ENCODE assay signal across 20 mouse cellular contexts in the genomic region with DNA sequence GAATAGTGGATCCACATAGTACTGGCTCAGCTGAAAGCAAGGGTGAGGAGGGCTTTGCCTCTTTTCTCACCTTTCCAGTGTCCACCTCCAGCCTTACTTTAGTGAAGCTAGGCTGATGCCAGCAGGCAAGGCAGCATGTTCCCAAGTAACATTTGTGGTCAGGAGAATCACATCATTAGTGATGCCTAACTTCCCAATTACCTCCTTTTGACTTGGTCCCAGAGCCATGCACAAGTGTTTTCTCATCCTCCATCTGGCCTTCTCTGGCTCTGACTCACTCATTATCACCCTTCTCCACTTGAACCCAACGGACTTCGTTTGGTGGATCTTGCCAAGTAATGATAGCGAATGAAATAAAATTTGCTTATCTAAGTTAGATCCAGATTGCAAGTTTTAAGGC.
DNase-seq lines count a peak whose midpoint lies in the region; ATAC-seq and TF ChIP-seq lines count a peak whose summit lies in the region.
"Had no signal": no experiment of that assay in that cellular context is flagged by ENCODE, and none has a peak within 500 bp of the region (broad histone marks: within the 10 kb centered on the region; RNA-seq: fewer than 3 reads in every experiment).

No protein-coding gene starts in this region.

- no peak overlapping the region for H3K4me2 ChIP-seq in forebrain, embryonic 15.5 days (replicated peaks)
- H3K4me2 ChIP-seq in forebrain, embryonic 12.5 days: no peak overlapping the region
- H3K4me2 ChIP-seq in heart, embryonic 13.5 days: no peak overlapping the region
- H3K4me2 ChIP-seq in heart, embryonic 11.5 days: no peak overlapping the region
- H3K4me2 ChIP-seq in midbrain, postnatal 0 days (ENCODE audit: low read depth, low read length, poor library complexity, severe bottlenecking): no peak overlapping the region
- no peak overlapping the region for H3K4me2 ChIP-seq in midbrain, embryonic 14.5 days (ENCODE audit: low read length)
- H3K4me2 ChIP-seq: limb, embryonic 12.5 days; liver, embryonic 12.5 days; midbrain, embryonic 11.5 days; neural tube, embryonic 13.5 days had no signal

- H3K36me3 ChIP-seq in forebrain, embryonic 15.5 days: no peaks in the 10 kb centered on the region
- H3K36me3 ChIP-seq in forebrain, embryonic 12.5 days (replicated peaks): no peaks in the 10 kb centered on the region
- peaks cover 4% of the 10 kb centered on the region; the same call in 1 of the 2 replicates for H3K36me3 ChIP-seq in heart, embryonic 13.5 days
- no peaks in the 10 kb centered on the region for H3K36me3 ChIP-seq in heart, embryonic 11.5 days (ENCODE audit: control insufficient read depth, insufficient read depth, low read length)
- no peaks in the 10 kb centered on the region for H3K36me3 ChIP-seq in midbrain, postnatal 0 days (ENCODE audit: insufficient read depth, low read length)
- H3K36me3 ChIP-seq in midbrain, embryonic 14.5 days (ENCODE audit: control insufficient read depth, insufficient read depth, low read length): no peaks in the 10 kb centered on the region
- H3K36me3 ChIP-seq: embryonic facial prominence, embryonic 10.5 days; limb, embryonic 12.5 days; liver, embryonic 12.5 days; neural tube, embryonic 13.5 days had no signal

- H3K9ac ChIP-seq in forebrain, embryonic 15.5 days (replicated peaks): no peak overlapping the region
- H3K9ac ChIP-seq in forebrain, embryonic 12.5 days: no peak overlapping the region
- no peak overlapping the region for H3K9ac ChIP-seq in heart, embryonic 13.5 days
- H3K9ac ChIP-seq in heart, embryonic 11.5 days (ENCODE audit: low read depth, low read length): no peak overlapping the region
- no peak overlapping the region for H3K9ac ChIP-seq in midbrain, postnatal 0 days (replicated peaks; ENCODE audit: low read length, poor library complexity, severe bottlenecking)
- no peak overlapping the region for H3K9ac ChIP-seq in midbrain, embryonic 14.5 days (replicated peaks; ENCODE audit: low read length)
- H3K9ac ChIP-seq: limb, embryonic 12.5 days; liver, embryonic 12.5 days; neural tube, embryonic 13.5 days had no signal

- no peak for TF ChIP-seq CTCF in midbrain, postnatal 0 days (IDR thresholded peaks at IDR 0.05)

- H3K4me1 ChIP-seq in forebrain, embryonic 15.5 days: no peaks in the 10 kb centered on the region
- H3K4me1 ChIP-seq in forebrain, embryonic 12.5 days: no peaks in the 10 kb centered on the region
- peaks cover 76% of the 10 kb centered on the region for H3K4me1 ChIP-seq in heart, embryonic 13.5 days
- H3K4me1 ChIP-seq in heart, embryonic 11.5 days (ENCODE audit: control insufficient read depth, insufficient read depth, low read length): peaks cover 36% of the 10 kb centered on the region
- H3K4me1 ChIP-seq in midbrain, postnatal 0 days (ENCODE audit: insufficient read depth, low read length): no peaks in the 10 kb centered on the region
- H3K4me1 ChIP-seq in midbrain, embryonic 14.5 days (ENCODE audit: control insufficient read depth, insufficient read depth, low read length): no peaks in the 10 kb centered on the region
- H3K4me1 ChIP-seq: limb, embryonic 12.5 days; liver, embryonic 12.5 days; neural tube, embryonic 13.5 days had no signal

- no peaks in the 10 kb centered on the region for H3K9me3 ChIP-seq in forebrain, embryonic 15.5 days
- H3K9me3 ChIP-seq in forebrain, embryonic 12.5 days: no peaks in the 10 kb centered on the region
- H3K9me3 ChIP-seq in heart, embryonic 13.5 days: no peaks in the 10 kb centered on the region
- no peaks in the 10 kb centered on the region for H3K9me3 ChIP-seq in heart, embryonic 11.5 days (replicated peaks; ENCODE audit: control insufficient read depth, low read length)
- no peaks in the 10 kb centered on the region for H3K9me3 ChIP-seq in midbrain, postnatal 0 days (ENCODE audit: low read length)
- H3K9me3 ChIP-seq in midbrain, embryonic 14.5 days (ENCODE audit: control insufficient read depth, low read length): no peaks in the 10 kb centered on the region
- H3K9me3 ChIP-seq: embryonic facial prominence, embryonic 10.5 days; limb, embryonic 12.5 days; liver, embryonic 12.5 days; neural tube, embryonic 13.5 days had no signal

- H3K4me3 ChIP-seq in forebrain, embryonic 15.5 days: no peak overlapping the region
- no peak overlapping the region for H3K4me3 ChIP-seq in forebrain, embryonic 12.5 days (replicated peaks)
- H3K4me3 ChIP-seq in heart, embryonic 13.5 days: no peak overlapping the region
- H3K4me3 ChIP-seq in heart, embryonic 11.5 days (ENCODE audit: low read depth, low read length): no peak overlapping the region
- H3K4me3 ChIP-seq in midbrain, postnatal 0 days (ENCODE audit: low read depth, low read length): no peak overlapping the region
- no peak overlapping the region for H3K4me3 ChIP-seq in midbrain, embryonic 14.5 days (replicated peaks; ENCODE audit: low read depth, low read length)
- H3K4me3 ChIP-seq: embryonic facial prominence, embryonic 10.5 days; limb, embryonic 12.5 days; liver, embryonic 12.5 days; neural tube, embryonic 13.5 days had no signal

- 0 out of 2 replicates have a peak, but pooled peaks have one; percentile 35 for ATAC-seq in forebrain, embryonic 15.5 days (replicated peaks)
- no peak for ATAC-seq in forebrain, embryonic 12.5 days (ENCODE audit: low FRiP score)
- no peak for ATAC-seq in heart, embryonic 13.5 days (ENCODE audit: extremely low read depth, insufficient number of reproducible peaks, low FRiP score, low TSS enrichment)
- no peak for ATAC-seq in heart, embryonic 11.5 days (replicated peaks; ENCODE audit: insufficient number of reproducible peaks, low FRiP score, low TSS enrichment)
- no peak for ATAC-seq in midbrain, postnatal 0 days (ENCODE audit: low FRiP score)
- ATAC-seq in midbrain, embryonic 14.5 days (ENCODE audit: low FRiP score, low TSS enrichment): no peak
- ATAC-seq: inflammation-experienced regulatory T-cells, adult 6 months; liver, embryonic 12.5 days had no signal

- H3K27me3 ChIP-seq in forebrain, embryonic 15.5 days: no peaks in the 10 kb centered on the region
- H3K27me3 ChIP-seq in forebrain, embryonic 12.5 days: no peaks in the 10 kb centered on the region
- H3K27me3 ChIP-seq in heart, embryonic 13.5 days (replicated peaks): no peaks in the 10 kb centered on the region
- H3K27me3 ChIP-seq in heart, embryonic 11.5 days (ENCODE audit: control insufficient read depth, insufficient read depth, low read length): no peaks in the 10 kb centered on the region
- H3K27me3 ChIP-seq in midbrain, postnatal 0 days (ENCODE audit: insufficient read depth, low read length): no peaks in the 10 kb centered on the region
- H3K27me3 ChIP-seq in midbrain, embryonic 14.5 days (ENCODE audit: control insufficient read depth, insufficient read depth, low read length): no peaks in the 10 kb centered on the region
- H3K27me3 ChIP-seq: limb, embryonic 12.5 days; liver, embryonic 12.5 days; neural tube, embryonic 13.5 days had no signal

- H3K27ac ChIP-seq in forebrain, embryonic 15.5 days (replicated peaks): no peak overlapping the region
- no peak overlapping the region for H3K27ac ChIP-seq in forebrain, embryonic 12.5 days
- peak overlapping the region; percentile 87 for H3K27ac ChIP-seq in heart, embryonic 13.5 days (replicated peaks)
- no peak overlapping the region for H3K27ac ChIP-seq in heart, embryonic 11.5 days (ENCODE audit: low read depth, low read length)
- H3K27ac ChIP-seq in midbrain, postnatal 0 days (ENCODE audit: low read depth, low read length): no peak overlapping the region
- H3K27ac ChIP-seq in midbrain, embryonic 14.5 days (replicated peaks; ENCODE audit: low read depth, low read length): no peak overlapping the region
- H3K27ac ChIP-seq: embryonic facial prominence, embryonic 10.5 days; limb, embryonic 12.5 days; liver, embryonic 12.5 days; neural tube, embryonic 13.5 days had no signal

- WGBS in forebrain, embryonic 15.5 days: 74% methylated on average over 3 of the region's 3 CpGs
- 96% methylated on average over 3 of the region's 3 CpGs for WGBS in forebrain, embryonic 12.5 days
- WGBS in heart, embryonic 13.5 days: 45% methylated on average over 3 of the region's 3 CpGs
- 44% methylated on average over 3 of the region's 3 CpGs for WGBS in heart, embryonic 11.5 days (ENCODE audit: insufficient replicate concordance)
- 92% methylated on average over 3 of the region's 3 CpGs for WGBS in midbrain, postnatal 0 days
- WGBS in midbrain, embryonic 14.5 days: 97% methylated on average over 3 of the region's 3 CpGs

- peak; percentile 44 for DNase-seq in midbrain, postnatal 0 days (ENCODE audit: low spot score)
- DNase-seq in midbrain, embryonic 14.5 days: no peak
- peak; percentile 12 for DNase-seq in heart, postnatal 4 days
- no peak for DNase-seq in ovary, adult 18-20 months (ENCODE audit: low spot score)
- DNase-seq: B cell, adult 2 months; gastrocnemius, postnatal 36 days; kidney, adult 9 months; kidney, postnatal 25 days; lung, adult 2 months; thymus, postnatal 36 days had no signal

Comparison
In these comparisons a context has a peak if more than half of its experiments do, and no peak if none do; other contexts are left out.
1. DNase-seq: peak in midbrain, postnatal 0 days (single experiment) and heart, postnatal 4 days (single experiment); none in midbrain, embryonic 14.5 days (single experiment) and ovary, adult 18-20 months (single experiment).